Mouse (Mus musculus) gastrocnemius, adult 2 months (tissue): ENCODE results near the gene Cfap36. TPM values are rescaled to one million over a fixed set of nuclear protein-coding genes. Genes with fewer than 3 reads are reported as not detected.

Source experiments
- DNase-seq: peaks from one replicate; pipeline ENCODE4 v3.0.0; 2022
- H3K27ac ChIP-seq: fragments of 200-600 bp; 2 replicates; pipeline ENCODE4 v1.8.1; 2022; ENCODE audit warnings: mild to moderate bottlenecking
- H3K4me3 ChIP-seq: fragments of 200-600 bp; 2 replicates; pipeline ENCODE4 v1.8.1; 2022; ENCODE audit warnings: mild to moderate bottlenecking, moderate library complexity
- CTCF ChIP-seq: fragments of 200-600 bp; IDR thresholded peaks from 2 replicates; pipeline ENCODE4 v1.8.1; 2022; ENCODE audit warnings: antibody characterized with exemption, mild to moderate bottlenecking, moderate library complexity
- intact Hi-C: fragments of 180-260 bp; cut with DNase I; formaldehyde crosslinking; loops from one replicate; pipeline ENCODE4 v1.15.1; 2025
- long read RNA-seq, 2 experiments: library from polyadenylated mRNA; stranded (forward); transcript quantifications; one replicate each; pipeline ENCODE4 v2.0.0; 2021
- total RNA-seq, 2 experiments: library from RNA; stranded (reverse); gene quantifications; 2 replicates each; pipeline ENCODE4 v1.2.3; 2021

Cfap36 gene
- total RNA-seq: 1 to 10 TPM; 7.8 to 8.2 TPM
- long read RNA-seq, experiment 1, transcript Cfap36-201 (10 exons, 1,664 nt): major isoform, 7 of 12 reads
- long read RNA-seq, experiment 1, partial matches to known transcripts: 5 of 12 reads
- long read RNA-seq, experiment 1, other reads (novel, unspliced or antisense): 0 of 12 reads
- long read RNA-seq, experiment 2, partial matches to known transcripts: 3 of 6 reads
- long read RNA-seq, experiment 2, other reads (novel, unspliced or antisense): 0 of 6 reads

DNA sequence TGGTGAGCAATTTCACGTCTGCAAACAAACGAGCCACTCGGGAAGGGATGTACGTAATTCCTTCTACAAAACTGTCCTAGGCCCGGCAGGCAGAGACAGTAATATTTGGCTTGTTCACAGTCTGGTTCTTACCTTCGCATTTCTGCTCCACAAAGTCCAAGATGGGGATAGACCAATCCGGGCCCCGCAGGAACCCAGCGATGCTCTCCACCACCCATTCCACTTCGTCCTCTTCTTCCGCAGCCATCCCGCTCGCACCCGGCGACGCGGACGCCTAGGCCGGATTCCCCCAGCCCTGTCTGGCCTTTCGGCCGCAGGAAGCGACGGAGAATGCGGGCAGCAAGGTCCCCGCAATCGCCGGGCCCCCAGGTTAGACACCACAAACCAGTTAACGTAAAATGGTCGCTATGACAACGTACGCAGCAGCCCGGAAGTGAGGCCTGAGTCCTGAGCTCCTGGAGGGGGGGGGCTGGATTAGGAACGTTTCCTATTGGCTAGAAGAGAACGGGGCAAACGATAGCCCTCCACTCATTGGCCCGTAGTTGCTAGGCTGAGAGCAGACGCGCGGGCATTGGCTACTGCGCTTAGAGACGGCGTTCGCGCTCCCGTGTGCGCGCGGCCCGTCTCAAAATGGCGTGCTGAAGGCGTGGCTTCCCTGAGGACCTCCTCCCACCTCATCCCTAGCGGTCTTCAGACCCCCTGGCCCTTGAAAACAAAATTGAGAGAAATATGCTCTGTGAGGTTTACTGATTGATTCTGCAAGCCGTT lies at the start of gene Cfap36:
Gene Cfap36, minus strand, starts transcription at position 527 of the 768 bp plus-strand sequence.
- peak within 1 kb of the TSS; percentile 96 for H3K4me3 ChIP-seq
- peak within 1 kb of the TSS; percentile 81 for H3K27ac ChIP-seq
- DNase-seq: peak; percentile 94
- intact Hi-C loops: loop anchor here (5.0 to 10.0 kb wide), 2 partner anchors 115 to 278 kb away; partner anchors contain the start of genes Mtif2 and Pnpt1
- no peak; the same call in 1 of the 2 replicates for TF ChIP-seq CTCF

- intact Hi-C loops: no loop called here
- Histone ChIP-seq H3K27ac (no peak overlapping the region), H3K4me3 (no peak overlapping the region)
- DNase-seq: no peak
- TF ChIP-seq CTCF: no peak
Measured at GRCm38 (mm10) chr11:29287305-29287704, 40.1 kb upstream of the Cfap36 start.

DNA sequence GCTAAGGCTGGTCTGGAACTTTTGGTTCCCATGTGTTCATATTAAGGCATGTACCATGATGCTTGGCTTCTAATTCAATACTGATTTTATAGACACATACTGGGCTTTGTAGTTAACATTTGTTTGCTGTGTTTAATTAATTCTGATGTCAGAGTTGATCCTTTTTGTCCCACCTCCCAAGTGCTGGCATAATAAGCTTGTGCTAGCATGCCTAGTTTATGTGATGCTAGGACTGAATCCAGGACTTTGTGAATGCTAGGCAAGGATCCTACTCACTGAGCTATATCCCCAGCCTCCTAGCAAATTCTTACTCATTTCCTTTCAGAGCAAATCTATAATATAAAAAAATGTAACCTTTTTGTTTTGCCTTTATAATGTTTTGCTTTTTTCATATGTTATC lies 38.8 kb upstream of the Cfap36 start:
- intact Hi-C loops: no loop called here
- TF ChIP-seq CTCF: no peak

GRCm38 (mm10) chr11:29274758-29275157 lies 27.5 kb upstream of the Cfap36 start:
- H3K27ac ChIP-seq: no peak overlapping the region
- no peak for DNase-seq
- no peak overlapping the region for H3K4me3 ChIP-seq
- intact Hi-C loops: no loop called here
- no peak for TF ChIP-seq CTCF

More for the DNA sequence above, 38.8 kb upstream of the Cfap36 start:
- DNase-seq: no peak
- Histone ChIP-seq H3K27ac (no peak overlapping the region), H3K4me3 (no peak overlapping the region)

DNA sequence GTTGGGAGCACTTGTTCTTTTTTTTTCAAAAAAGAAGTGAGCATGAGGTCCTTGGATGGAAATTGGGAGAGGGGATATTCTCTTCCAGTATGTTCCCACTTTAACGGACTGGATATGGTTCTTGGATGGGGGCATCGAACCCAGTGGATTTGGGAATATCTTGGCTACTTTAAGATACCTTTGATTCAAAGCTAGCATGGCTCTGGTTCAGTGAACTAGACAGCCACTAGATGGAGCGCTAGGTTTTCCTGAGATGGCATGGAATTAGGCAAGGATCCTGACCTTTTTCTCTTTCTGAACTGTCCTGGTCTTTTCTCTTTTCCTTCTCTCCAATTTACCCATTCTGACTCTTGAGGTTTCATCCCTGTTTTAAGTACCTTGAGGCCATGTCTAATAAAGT lies 20.6 kb upstream of the Cfap36 start:
- intact Hi-C loops: loop anchor here (5.0 kb wide), 1 partner anchor 424 kb away; the partner anchor contains the start of gene Rtn4
- TF ChIP-seq CTCF: peak; percentile 79
- Histone ChIP-seq H3K27ac (no peak overlapping the region), H3K4me3 (no peak overlapping the region)
- DNase-seq: no peak

- Histone ChIP-seq H3K4me3 (no peak overlapping the region), H3K27ac (no peak overlapping the region)
- intact Hi-C loops: no loop called here
- no peak for TF ChIP-seq CTCF
- no peak for DNase-seq
Measured at GRCm38 (mm10) chr11:29254643-29255042, 7.4 kb upstream of the Cfap36 start.

DNA sequence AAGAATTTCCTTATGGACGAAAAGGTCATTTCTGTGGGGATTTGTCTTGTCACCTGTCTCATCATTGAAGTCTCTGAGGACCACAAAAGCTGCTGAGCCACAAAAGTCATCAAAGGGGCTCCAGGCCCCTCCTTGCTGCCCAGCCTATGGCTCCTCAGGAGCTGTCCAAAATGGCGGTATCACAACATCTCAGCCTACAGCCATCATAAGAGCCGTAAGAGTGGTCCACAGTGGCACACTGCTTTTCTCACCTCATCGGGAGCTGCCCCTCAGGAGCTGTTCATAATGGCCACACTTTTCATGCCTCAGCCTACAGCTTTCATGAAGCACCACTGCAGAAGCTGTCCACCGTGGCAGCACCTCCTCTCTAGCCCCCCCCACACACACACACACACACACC lies 1.2 kb upstream of the Cfap36 start:
- intact Hi-C loops: loop anchor here (5.0 to 10.0 kb wide), 2 partner anchors 116 to 276 kb away; partner anchors contain the start of genes Mtif2 and Pnpt1
- TF ChIP-seq CTCF: no peak
- Histone ChIP-seq H3K4me3 (no peak overlapping the region), H3K27ac (no peak overlapping the region)
- no peak for DNase-seq

DNA sequence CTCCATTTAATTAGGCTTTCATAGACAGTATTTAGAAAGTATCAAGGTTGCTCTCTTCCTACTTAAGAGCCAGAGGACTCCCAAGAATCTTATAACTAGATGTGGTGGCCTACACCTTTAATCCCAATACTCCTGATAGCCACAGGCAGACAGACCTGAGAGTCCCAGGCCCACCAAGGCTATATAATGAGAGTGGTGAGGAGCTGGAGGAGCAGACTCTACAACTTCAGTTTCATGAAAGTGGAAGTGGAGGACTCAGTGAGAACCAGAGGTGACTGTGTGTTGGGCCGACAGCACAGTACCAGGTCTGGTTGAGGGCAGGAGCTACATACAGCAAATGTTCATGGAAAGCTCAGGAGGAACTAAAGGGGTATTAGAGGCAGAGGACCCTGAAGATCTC lies 516 bp upstream of the Cfap36 start:
- peak overlapping the region; percentile 35 for H3K27ac ChIP-seq
- no peak for TF ChIP-seq CTCF
- intact Hi-C loops: loop anchor here (5.0 to 10.0 kb wide), 2 partner anchors 115 to 277 kb away; partner anchors contain the start of genes Mtif2 and Pnpt1
- H3K4me3 ChIP-seq: peak overlapping the region; percentile 96
- no peak for DNase-seq

DNA sequence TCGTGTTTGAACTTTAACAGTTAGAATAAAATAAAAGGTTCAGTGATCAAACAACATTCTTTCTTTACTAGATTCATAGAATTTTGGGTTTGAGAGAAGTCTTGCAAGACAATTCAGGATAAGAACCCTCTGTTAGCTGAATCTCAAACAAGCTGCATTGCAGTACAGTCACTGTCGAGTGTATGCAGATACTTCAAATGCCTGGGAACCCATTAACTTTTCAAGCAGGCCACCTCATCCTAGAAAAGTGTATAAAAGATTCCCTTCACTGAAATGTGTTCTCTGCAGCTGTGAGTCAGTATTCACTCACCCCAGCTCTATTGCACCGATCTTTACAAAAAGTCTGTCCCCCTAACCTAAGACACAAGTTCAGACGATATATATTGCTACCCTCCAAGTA lies 1.2 kb downstream of the Cfap36 start:
- Histone ChIP-seq H3K4me3 (peak overlapping the region; percentile 96), H3K27ac (no peak overlapping the region)
- DNase-seq: no peak
- TF ChIP-seq CTCF: no peak
- intact Hi-C loops: loop anchor here (5.0 to 10.0 kb wide), 2 partner anchors 114 to 279 kb away; partner anchors contain the start of genes Mtif2 and Pnpt1

GRCm38 (mm10) chr11:29241961-29242360 lies 5.2 kb downstream of the Cfap36 start:
- no peak for DNase-seq
- Histone ChIP-seq H3K4me3 (no peak overlapping the region), H3K27ac (no peak overlapping the region)
- no peak for TF ChIP-seq CTCF
- intact Hi-C loops: loop anchor here (10.0 kb wide), 1 partner anchor 283 kb away; the partner anchor contains the start of gene Mtif2

- intact Hi-C loops: no loop called here
- no peak for DNase-seq
- no peak for TF ChIP-seq CTCF
- Histone ChIP-seq H3K27ac (no peak overlapping the region), H3K4me3 (no peak overlapping the region)
Measured at GRCm38 (mm10) chr11:29239353-29239752, 7.9 kb downstream of the Cfap36 start.

GRCm38 (mm10) chr11:29238551-29238950 lies 8.7 kb downstream of the Cfap36 start:
- H3K27ac ChIP-seq: no peak overlapping the region
- intact Hi-C loops: no loop called here

DNA sequence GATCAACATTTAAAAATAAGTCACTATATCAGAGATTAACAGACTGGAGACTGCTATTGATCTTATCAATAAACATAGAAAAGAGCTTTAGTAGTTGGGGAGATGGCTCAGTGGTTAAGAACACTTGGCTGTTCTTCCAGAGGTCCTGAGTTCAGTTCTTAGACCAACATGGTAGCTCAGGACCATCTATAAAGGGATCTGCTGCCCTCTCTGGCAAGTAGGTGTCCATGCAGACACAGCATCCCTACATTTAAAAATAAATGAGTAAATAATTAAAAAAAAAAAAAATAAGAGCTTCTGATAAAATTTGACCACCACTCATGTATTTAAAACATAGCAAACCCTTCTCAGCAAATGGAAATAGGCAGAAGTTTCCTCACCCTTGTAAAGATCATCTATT lies 9.2 kb downstream of the Cfap36 start:
- TF ChIP-seq CTCF: no peak
- no peak for DNase-seq
- H3K27ac ChIP-seq: no peak overlapping the region
- H3K4me3 ChIP-seq: no peak overlapping the region
- intact Hi-C loops: no loop called here

More at GRCm38 (mm10) chr11:29238551-29238950, 8.7 kb downstream of the Cfap36 start:
- H3K4me3 ChIP-seq: no peak overlapping the region
- no peak for TF ChIP-seq CTCF
- DNase-seq: no peak
